Mouse (Mus musculus) embryonic facial prominence, embryonic 13.5 days (tissue): Measurements from ENCODE around the gene Tenm3. TPM values are rescaled to one million over a fixed set of nuclear protein-coding genes. Genes with fewer than 3 reads are reported as not detected.

Experiments used
- ATAC-seq: fragments of 200-750 bp; cut with Nextera tagmentation; 2 replicates; pipeline ENCODE4 v1.8.0; 2017; ENCODE audit warnings: low read depth; ENCODE audit not compliant: insufficient number of reproducible peaks, insufficient read depth, low FRiP score, low TSS enrichment
- H3K27ac ChIP-seq: fragments of 300-500 bp; sonication (generic); 2 replicates; pipeline ENCODE4 v1.5.1; 2015; ENCODE audit warnings: moderate library complexity, mild to moderate bottlenecking, inconsistent platforms
- H3K27me3 ChIP-seq: fragments of 300-500 bp; sonication (generic); 2 replicates; pipeline ENCODE4 v1.6.1; 2015; ENCODE audit warnings: mild to moderate bottlenecking, inconsistent platforms
- H3K36me3 ChIP-seq: fragments of 300-500 bp; sonication (generic); 2 replicates; pipeline ENCODE4 v1.6.1; 2015; ENCODE audit warnings: mild to moderate bottlenecking, inconsistent platforms
- H3K4me1 ChIP-seq: fragments of 300-500 bp; sonication (generic); 2 replicates; pipeline ENCODE4 v1.6.1; 2015; ENCODE audit warnings: inconsistent platforms
- H3K4me2 ChIP-seq: fragments of 300-500 bp; sonication (generic); 2 replicates; pipeline ENCODE4 v1.6.1; 2015; ENCODE audit warnings: moderate library complexity, mild to moderate bottlenecking, inconsistent platforms
- H3K4me3 ChIP-seq: fragments of 300-500 bp; sonication (generic); 2 replicates; pipeline ENCODE4 v1.5.1; 2015; ENCODE audit warnings: mild to moderate bottlenecking, inconsistent platforms
- H3K9ac ChIP-seq: fragments of 300-500 bp; sonication (generic); 2 replicates; pipeline ENCODE4 v1.6.1; 2015; ENCODE audit warnings: mild to moderate bottlenecking, inconsistent platforms
- H3K9me3 ChIP-seq: fragments of 300-500 bp; sonication (generic); 2 replicates; pipeline ENCODE4 v1.6.1; 2016; ENCODE audit warnings: inconsistent platforms
- WGBS: fragments of 180-500 bp; shearing (Covaris S2); methylation state at CpG from one replicate; pipeline ENCODE4 v1.1.7; 2015; ENCODE audit warnings: mixed read lengths; 5-methylcytosine and 5-hydroxymethylcytosine counted together
- polyA plus RNA-seq: library from polyadenylated mRNA; unstranded; fragments of >200 nt; fragmentation: Nextera tagmentation; extraction: Ambion mirVana; gene quantifications from 2 replicates; pipeline ENCODE4 v1.2.1, GENCODE M21; 2015

Gene Tenm3
- polyA plus RNA-seq, 1 experiment from 2014 or later = 53.7 TPM

DNA sequence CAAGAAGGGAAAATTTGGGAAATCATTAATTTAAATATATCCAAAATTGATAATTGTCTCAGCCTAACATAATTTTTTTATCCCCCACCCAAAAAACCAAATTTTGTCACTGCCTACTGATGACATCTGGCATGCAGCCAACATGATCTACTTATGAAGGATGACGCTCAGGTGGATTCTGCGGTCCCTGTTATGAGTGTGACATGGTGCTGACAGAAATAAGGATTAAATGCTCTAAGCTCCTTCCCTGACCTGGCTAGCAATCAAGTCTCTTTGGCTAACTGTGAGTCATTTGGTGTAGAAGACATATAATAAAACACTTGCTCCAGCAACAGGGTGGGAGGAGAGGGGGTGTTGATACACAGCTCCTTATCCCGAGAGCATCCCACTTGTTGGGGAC is 532.0 kb downstream of the Tenm3 start:
- no peaks in the 10 kb centered on the region for H3K9me3 ChIP-seq
- H3K36me3 ChIP-seq = peaks cover 27% of the 10 kb centered on the region
- H3K4me1 ChIP-seq = peaks cover 36% of the 10 kb centered on the region
- H3K27me3 ChIP-seq = no peaks in the 10 kb centered on the region
- H3K27ac ChIP-seq = no peak overlapping the region
- ATAC-seq = no peak
- H3K4me3 ChIP-seq = no peak overlapping the region
- no peak overlapping the region for H3K4me2 ChIP-seq
- H3K9ac ChIP-seq = no peak overlapping the region
- WGBS = 70% methylated on average over 3 of the region's 3 CpGs

DNA sequence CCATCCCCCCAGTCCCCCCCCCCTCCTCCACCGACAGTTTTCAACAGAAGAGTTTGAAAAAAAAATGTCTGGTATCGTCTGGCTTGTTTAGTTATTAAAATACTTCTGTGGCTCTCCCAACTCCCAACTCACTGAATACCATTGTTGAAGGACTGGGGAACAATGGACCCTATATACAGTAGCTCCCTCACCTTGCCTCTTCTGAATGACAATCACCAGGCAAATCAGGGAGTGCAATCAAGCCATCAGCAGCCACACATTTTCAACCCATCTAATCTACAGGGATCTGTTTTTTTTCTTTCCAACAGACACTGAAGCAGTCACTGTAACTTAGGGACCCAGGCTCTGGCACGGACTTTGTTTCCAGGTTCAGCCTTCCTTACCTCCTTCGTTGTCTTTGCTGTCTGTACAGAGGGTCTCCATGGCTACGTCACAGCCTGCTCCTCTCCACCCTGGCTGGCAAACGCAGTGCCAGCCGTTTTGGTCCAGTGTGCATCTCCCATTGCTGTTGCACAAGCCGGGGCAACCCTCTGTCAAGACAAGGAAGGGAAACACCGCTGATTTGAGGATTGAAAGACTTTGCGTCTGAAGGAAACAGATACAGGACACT is 533.4 kb downstream of the Tenm3 start:
- Histone ChIP-seq H3K27ac (peak overlapping the region; percentile 44; the same call in 1 of the 2 replicates), H3K4me3 (no peak overlapping the region), H3K27me3 (no peaks in the 10 kb centered on the region), H3K9ac (no peak overlapping the region), H3K36me3 (peaks cover 23% of the 10 kb centered on the region), H3K9me3 (no peaks in the 10 kb centered on the region), H3K4me2 (no peak overlapping the region), H3K4me1 (peaks cover 36% of the 10 kb centered on the region)
- WGBS = 50% methylated on average over 10 of the region's 10 CpGs
- ATAC-seq = no peak

DNA sequence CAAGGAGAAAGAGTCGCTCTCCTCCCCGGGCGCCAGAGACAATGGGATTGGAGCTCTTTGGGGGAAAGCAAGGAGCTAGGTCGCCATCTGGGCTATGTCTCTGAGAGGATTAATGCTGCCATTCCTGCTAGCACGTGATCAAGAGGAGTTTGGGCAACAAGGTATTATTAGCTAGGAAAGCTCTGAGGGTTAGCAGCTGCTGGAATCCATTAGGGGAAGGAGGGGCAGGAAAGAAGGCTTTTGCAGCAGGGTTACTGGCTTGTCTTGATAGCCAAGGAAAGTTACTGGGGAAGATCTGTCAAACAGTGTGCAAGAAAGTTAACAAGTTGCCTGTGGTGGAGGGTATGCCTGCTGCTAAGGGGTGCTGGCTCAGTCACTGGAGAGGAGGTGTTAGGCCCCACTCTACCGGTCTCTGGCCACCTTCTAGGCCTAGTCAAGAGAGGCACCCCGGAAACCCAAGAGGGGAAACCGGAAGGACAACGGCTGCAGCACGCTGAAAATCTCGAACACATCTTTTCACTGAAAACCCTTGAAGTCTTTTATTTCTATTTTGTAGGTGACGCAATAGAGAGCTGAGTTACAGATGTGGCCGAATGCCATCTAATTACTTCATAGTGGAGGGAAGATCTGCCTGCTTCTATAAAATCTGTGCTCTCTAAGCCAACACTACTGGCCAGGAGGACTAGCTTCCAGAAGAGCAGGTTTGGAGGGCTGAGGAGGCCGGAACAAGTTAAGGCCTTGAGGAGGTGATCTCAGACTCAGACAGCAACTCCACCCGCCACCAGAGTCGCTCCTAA is 534.4 kb downstream of the Tenm3 start:
- Histone ChIP-seq H3K4me2 (no peak overlapping the region), H3K36me3 (peaks cover 23% of the 10 kb centered on the region), H3K27me3 (no peaks in the 10 kb centered on the region), H3K9ac (no peak overlapping the region), H3K9me3 (no peaks in the 10 kb centered on the region), H3K4me1 (peaks cover 36% of the 10 kb centered on the region), H3K4me3 (no peak overlapping the region), H3K27ac (peak overlapping the region; percentile 58)
- WGBS = 48% methylated on average over 16 of the region's 16 CpGs
- peak; percentile 18; the same call in 1 of the 2 replicates for ATAC-seq

DNA sequence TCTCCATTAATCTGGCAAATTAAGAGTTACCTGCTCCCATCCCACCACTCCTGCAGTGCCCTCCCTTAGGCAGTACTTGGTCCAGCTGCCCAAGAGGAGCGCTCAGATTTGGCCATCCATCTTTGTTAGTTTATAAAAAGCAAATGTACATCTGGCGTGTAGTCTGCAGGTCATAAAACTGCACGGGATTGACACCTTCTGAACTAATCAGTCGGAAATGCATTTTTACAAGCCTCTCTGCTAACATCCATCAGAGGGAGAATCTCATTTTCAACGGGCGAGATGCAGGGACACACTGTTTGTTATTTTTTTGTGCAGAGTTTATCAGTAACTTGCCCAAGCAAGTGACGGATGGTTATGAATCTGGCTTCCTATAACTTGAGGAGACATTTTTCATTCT is 539.5 kb downstream of the Tenm3 start:
- Histone ChIP-seq H3K4me3 (no peak overlapping the region), H3K27me3 (no peaks in the 10 kb centered on the region), H3K9ac (no peak overlapping the region), H3K36me3 (peaks cover 24% of the 10 kb centered on the region), H3K4me2 (no peak overlapping the region), H3K27ac (no peak overlapping the region), H3K4me1 (peaks cover 17% of the 10 kb centered on the region), H3K9me3 (no peaks in the 10 kb centered on the region)
- WGBS = 76% methylated on average over 7 of the region's 7 CpGs
- ATAC-seq = no peak

DNA sequence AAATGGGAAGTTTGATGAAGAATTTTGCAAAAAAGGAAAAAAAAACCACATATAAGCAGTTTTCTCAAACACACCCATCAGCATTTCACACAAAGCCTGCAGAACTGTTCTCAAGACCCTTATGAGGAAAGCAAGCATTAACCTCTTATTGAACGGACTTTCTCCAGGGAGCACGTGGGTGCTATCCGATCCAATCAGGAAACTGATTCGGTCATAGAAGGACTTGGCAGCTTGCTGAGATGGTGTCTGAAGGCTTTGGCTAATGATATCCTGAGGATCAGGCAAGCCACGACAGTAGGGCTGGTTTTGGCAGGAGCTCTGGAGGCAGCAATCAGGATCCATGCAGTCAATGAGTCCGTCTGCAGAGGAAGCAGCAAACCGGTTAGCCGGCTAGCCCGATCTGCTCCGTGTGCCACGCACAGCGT is 543.1 kb downstream of the Tenm3 start:
- Histone ChIP-seq H3K4me1 (peaks cover 14% of the 10 kb centered on the region), H3K36me3 (peaks cover 35% of the 10 kb centered on the region), H3K9ac (no peak overlapping the region), H3K27me3 (no peaks in the 10 kb centered on the region), H3K9me3 (no peaks in the 10 kb centered on the region), H3K4me2 (peak overlapping the region; percentile 36), H3K4me3 (no peak overlapping the region), H3K27ac (peak overlapping the region; percentile 44; the same call in 1 of the 2 replicates)
- peak; percentile 62; the same call in 1 of the 2 replicates for ATAC-seq
- WGBS = 31% methylated on average over 12 of the region's 12 CpGs

DNA sequence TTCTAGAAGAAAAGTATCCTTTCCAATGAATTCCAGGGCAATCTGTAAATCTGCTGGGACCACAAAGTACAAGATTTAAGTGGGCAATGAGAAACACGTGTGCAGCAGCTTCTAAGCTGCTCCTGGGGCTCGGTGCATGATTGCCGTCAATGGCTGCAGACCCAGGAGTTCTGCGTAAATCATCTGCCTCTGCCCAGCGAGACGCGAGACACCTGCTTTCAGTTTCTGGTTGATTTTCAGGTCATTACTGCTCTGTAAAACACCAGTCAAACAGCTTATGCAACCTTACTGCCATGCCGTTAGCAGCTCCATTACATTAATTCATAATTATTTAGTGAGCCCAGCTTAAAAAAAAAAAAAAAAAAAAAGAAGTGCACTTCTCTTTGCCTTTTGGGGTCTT is 543.7 kb downstream of the Tenm3 start:
- Histone ChIP-seq H3K4me1 (peaks cover 14% of the 10 kb centered on the region), H3K36me3 (peaks cover 41% of the 10 kb centered on the region), H3K27ac (no peak overlapping the region), H3K27me3 (no peaks in the 10 kb centered on the region), H3K9ac (no peak overlapping the region), H3K4me2 (peak overlapping the region; percentile 36), H3K4me3 (no peak overlapping the region), H3K9me3 (no peaks in the 10 kb centered on the region; the same call in 1 of the 2 replicates)
- ATAC-seq = peak; percentile 26; the same call in 1 of the 2 replicates
- WGBS = 24% methylated on average over 8 of the region's 8 CpGs

DNA sequence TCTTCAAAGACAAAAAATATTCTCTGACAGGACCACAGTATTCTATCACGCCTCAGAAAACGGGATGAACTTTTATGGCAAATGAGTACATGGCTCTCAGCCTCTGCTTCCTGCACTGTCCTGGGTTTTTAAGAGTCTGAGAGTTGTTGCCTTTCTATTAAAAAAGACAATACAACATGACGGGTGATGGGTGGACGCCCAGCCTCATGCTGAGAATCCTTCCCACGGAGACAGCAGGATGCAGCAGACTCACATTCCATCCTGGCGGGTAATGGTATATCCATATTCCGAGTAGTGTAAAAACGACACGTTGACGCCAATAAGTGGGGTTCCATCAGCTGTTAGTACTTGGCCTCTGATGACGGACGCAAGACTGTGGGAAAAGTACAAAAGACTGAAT is 544.4 kb downstream of the Tenm3 start:
- Histone ChIP-seq H3K36me3 (peaks cover 46% of the 10 kb centered on the region), H3K9me3 (no peaks in the 10 kb centered on the region; the same call in 1 of the 2 replicates), H3K27ac (no peak overlapping the region), H3K9ac (no peak overlapping the region), H3K27me3 (no peaks in the 10 kb centered on the region), H3K4me1 (peaks cover 14% of the 10 kb centered on the region), H3K4me2 (no peak overlapping the region), H3K4me3 (no peak overlapping the region)
- 68% methylated on average over 12 of the region's 12 CpGs for WGBS
- ATAC-seq = no peak

DNA sequence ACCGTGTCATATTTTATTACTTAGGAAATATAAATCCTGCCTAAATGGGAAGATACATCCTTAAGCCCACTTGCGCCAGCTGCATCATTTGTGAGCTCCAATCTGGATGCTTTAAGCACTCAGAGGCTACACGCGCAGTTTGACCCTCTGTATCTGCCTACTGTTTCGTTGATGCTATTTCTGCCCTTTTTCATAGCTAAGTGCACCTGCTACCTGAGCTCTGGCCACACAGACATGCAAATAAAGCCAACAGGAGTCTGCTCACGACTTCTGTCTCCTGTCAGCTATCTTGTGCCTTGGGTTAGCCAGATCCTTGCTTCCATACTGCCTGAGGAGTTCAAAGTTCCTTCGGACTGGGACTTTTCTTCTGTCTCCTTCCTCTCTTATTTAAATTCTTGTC is 547.4 kb downstream of the Tenm3 start:
- no peaks in the 10 kb centered on the region for H3K27me3 ChIP-seq
- H3K4me3 ChIP-seq = no peak overlapping the region
- H3K36me3 ChIP-seq = peaks cover 70% of the 10 kb centered on the region
- H3K4me2 ChIP-seq = no peak overlapping the region
- H3K27ac ChIP-seq = no peak overlapping the region
- H3K9ac ChIP-seq = no peak overlapping the region
- WGBS = 90% methylated on average over 7 of the region's 7 CpGs
- peaks cover 9% of the 10 kb centered on the region for H3K4me1 ChIP-seq
- no peaks in the 10 kb centered on the region; the same call in 1 of the 2 replicates for H3K9me3 ChIP-seq
- no peak for ATAC-seq

DNA sequence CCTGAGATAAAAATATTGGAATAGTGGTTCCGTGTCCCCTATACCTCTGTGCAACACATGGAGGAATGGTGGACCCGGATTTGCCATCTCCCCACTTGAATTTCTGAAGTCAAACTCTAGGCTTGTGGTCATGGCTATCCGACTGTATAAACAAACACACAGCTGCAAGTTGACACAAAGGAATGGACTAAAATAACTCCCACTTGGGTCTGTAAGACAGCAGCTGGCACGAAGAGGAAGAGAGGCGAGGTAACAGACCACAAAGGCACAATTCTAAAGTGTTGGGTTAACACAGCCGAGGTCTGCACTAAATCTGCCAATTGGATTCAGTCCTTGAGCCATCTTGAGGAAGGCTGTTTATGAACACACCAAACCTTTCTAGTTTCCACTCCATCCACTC is 548.2 kb downstream of the Tenm3 start:
- Histone ChIP-seq H3K9me3 (no peaks in the 10 kb centered on the region; the same call in 1 of the 2 replicates), H3K4me3 (no peak overlapping the region), H3K27me3 (no peaks in the 10 kb centered on the region), H3K27ac (no peak overlapping the region), H3K4me2 (no peak overlapping the region), H3K4me1 (peaks cover 2% of the 10 kb centered on the region), H3K9ac (no peak overlapping the region), H3K36me3 (peaks cover 76% of the 10 kb centered on the region)
- 75% methylated on average over 6 of the region's 6 CpGs for WGBS
- no peak for ATAC-seq

DNA sequence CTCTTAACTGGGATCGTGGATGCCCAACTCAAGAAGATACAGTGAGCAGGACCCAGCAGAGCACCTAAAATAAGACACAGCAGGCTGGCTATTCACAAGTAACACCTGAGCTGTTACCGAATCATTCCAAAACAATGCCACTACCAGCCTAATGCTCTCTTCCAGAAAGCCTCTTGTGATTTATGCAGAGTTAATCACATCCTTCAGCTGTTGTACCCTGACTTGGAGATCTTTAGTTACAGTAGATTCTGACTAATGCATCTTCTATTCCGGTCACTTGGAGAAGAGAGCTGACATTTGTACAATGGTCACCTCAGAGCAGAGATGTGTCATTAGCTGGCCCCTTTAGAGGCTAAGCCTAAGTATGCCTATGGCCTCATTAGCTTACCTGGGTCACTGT is 550.0 kb downstream of the Tenm3 start:
- peaks cover 74% of the 10 kb centered on the region for H3K36me3 ChIP-seq
- WGBS = 93% methylated on average over 3 of the region's 3 CpGs
- no peaks in the 10 kb centered on the region for H3K4me1 ChIP-seq
- H3K27me3 ChIP-seq = no peaks in the 10 kb centered on the region
- no peak overlapping the region for H3K27ac ChIP-seq
- H3K9me3 ChIP-seq = no peaks in the 10 kb centered on the region; the same call in 1 of the 2 replicates
- H3K4me2 ChIP-seq = no peak overlapping the region
- no peak overlapping the region for H3K9ac ChIP-seq
- no peak overlapping the region for H3K4me3 ChIP-seq
- no peak for ATAC-seq

DNA sequence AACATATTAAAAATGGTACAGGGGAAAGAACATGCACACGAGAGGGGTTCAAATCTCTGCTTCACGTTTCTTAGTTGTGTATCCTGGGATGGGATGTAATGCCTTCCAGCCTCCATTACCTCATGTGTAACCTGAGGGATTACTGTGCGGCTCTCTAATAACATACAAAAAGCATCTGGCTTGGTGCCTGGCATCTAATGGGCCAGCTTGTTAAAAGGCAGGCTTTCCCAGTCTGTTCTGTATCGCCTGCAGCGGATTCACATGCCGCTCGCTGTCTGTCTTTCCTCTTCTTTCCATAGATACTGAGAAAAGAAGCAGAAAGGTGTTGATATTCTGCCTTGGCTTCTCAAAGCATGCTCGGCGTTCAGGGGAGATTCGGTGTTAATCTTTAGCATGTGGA is 558.3 kb downstream of the Tenm3 start:
- H3K4me1 ChIP-seq = no peaks in the 10 kb centered on the region
- H3K9ac ChIP-seq = no peak overlapping the region
- no peak overlapping the region for H3K4me3 ChIP-seq
- WGBS = 74% methylated on average over 10 of the region's 10 CpGs
- no peaks in the 10 kb centered on the region for H3K9me3 ChIP-seq
- H3K27ac ChIP-seq = no peak overlapping the region
- no peaks in the 10 kb centered on the region for H3K27me3 ChIP-seq
- H3K4me2 ChIP-seq = no peak overlapping the region
- ATAC-seq = no peak
- peaks cover 67% of the 10 kb centered on the region for H3K36me3 ChIP-seq

DNA sequence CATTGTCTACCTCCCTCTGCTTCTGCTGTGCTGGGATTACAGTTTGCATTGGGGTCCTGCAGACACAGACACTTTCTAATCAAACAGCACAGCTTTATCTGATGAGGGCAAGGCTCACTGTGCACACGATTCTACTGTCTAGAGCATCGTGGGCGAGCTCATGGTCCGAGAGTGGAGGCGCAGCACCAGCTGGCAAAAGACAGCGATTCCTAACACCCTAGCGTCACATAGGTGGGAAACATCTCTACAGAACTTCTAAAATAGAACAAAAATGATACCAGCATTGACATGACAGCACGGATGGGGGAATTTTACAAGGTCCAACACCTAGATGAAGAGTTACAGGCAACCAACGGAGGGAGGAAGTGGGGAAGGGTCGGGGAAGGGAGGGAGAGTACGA is 561.9 kb downstream of the Tenm3 start:
- no peaks in the 10 kb centered on the region for H3K9me3 ChIP-seq
- no peaks in the 10 kb centered on the region for H3K27me3 ChIP-seq
- peaks cover 74% of the 10 kb centered on the region for H3K36me3 ChIP-seq
- ATAC-seq = no peak
- H3K4me1 ChIP-seq = no peaks in the 10 kb centered on the region
- no peak overlapping the region for H3K27ac ChIP-seq
- no peak overlapping the region for H3K4me2 ChIP-seq
- H3K4me3 ChIP-seq = no peak overlapping the region
- 94% methylated on average over 11 of the region's 11 CpGs for WGBS
- no peak overlapping the region for H3K9ac ChIP-seq
